Mouse (Mus musculus) mature B cell (primary cell): ENCODE measurements around the gene Cltc.

Experiments
- in situ Hi-C: fragments of 300-500 bp; cut with MboI; formaldehyde crosslinking; loops from 2 replicates; pipeline ENCODE4 v1.14.3; 2019

Cltc gene

DNA sequence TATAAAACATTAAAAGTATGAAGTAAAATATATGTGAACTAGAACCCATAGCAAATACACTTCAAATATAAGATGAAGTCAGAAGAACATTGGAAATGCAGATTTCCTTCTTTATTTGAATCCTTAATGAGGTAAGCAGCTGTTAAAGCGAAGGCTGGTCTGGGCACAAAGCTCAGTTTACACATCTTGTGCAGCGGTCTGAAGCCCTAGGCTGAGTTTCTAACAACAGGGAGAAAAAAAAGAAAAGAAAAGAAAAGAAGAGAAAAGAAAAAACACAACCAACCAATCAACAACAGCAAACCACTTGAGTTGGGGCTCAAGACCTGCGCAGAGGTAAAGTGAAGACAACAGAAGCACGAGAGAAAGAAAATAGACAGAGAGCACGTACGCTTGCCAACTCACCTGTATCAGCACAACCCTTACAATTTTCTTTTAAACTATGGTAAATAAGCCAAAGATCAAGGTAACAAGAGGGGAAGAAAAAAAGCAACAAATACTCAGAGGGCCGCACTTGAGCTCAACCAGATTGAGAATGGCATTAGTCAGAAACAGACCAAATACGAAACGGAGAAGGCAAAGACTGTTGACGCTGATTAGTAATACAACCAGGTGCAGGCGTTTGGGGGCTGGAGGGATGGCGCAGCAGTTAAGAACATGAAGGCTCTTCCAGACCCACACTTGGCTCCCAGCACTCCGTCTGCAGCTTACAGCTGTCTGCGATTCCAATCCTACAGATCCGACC, 109.5 kb downstream of the Cltc start:
- in situ Hi-C loops, result no loop called here

GRCm38 (mm10) chr11:86646885-86647459, 110.4 kb downstream of the Cltc start:
- in situ Hi-C loops, result no loop called here

- in situ Hi-C loops, result no loop called here
Measured at GRCm38 (mm10) chr11:86646136-86646834, 111.1 kb downstream of the Cltc start.

DNA sequence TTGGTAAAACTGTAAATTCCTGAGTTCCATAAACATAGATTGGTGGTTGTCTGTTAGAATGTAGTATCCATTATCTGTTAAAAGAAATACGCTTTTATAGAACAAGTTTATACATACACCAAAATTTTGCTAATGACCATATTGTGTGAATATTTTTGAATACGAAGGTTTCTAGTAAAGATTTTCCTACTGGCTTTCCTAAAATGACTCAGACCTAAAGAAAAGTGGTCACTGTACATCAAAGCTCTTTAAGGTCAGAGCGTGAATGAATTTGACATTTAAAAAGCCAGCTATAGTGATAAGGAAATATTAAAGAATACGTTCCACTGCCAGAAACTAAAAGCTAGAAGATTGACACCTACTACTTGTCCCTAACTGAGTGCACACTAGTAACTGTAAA, 112.8 kb downstream of the Cltc start:
- in situ Hi-C loops, result no loop called here
